Mouse (Mus musculus): ENCODE results near the gene Tec.

The Tec gene

DNA sequence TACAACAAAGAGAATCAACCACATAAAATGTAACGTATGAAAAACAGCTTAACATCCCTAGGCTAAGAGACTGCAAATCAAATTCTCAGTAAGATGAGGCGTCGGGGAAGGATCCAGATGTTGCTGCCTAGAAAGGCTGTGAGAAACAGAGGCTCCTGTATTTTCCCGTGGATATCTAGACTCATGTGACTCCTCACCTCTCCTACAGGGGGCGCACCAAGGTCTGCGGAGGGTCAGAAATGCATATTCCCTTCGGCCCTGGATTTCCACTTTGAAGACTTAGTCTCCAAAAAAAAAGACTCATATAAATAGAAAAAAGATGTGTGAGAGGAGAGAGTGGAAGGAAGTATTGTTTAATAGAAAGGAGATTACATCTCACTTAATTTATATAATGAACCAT is 147.7 kb downstream of the Tec start:
- no peak for DNase-seq

DNA sequence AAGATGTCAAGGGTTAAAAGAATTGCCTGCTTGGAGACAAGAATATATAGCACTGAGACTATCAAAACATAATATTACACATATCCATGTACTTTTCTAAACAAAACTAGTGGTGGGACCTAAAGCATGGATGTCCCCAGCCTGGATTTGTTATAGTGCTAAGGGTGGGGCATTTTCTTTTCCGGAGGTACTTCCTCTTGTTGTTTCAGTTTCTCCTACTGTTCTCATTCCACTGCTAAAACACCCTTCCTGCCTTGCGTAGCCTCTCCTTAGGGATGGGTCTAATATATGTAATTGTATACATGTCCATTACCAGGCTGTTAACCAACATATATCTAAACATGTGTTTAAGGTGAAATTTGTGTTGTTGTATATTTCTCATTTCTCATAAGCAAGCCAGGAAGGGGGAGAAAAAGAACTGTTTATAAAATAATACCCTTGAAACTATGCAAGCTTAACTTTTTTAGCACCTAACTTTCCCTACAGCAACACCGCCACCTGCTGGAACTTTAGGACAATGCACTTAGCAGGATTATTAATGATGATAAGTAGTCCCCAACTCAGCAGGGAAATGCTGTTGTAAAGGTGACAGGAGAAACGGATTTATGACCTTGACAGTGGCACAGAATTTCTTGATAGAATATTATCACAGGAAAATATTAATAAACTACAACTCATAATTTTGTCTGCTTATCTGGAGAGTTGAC is 157.6 kb downstream of the Tec start:
- DNase-seq, result peak in 1 of 2 experiments; percentile 56

DNA sequence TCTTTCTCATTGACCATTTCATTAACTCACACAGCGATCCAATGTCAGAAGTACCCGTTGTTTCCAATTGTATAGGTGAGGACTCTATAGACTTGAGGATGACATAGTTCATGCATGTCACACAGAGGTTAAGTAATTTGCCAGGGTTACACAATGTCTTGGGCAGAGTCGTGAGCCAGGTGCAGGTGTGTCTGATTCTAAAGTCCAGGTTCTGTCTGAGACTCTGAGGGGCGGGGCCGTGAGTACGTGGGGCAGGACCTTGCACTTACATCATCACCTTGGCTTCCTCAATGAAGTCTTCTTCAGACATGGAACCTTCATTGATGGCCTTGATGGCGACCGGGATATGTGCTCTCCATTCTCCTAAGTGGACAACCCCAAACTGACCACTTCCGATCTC is 158.3 kb downstream of the Tec start:
- no peak for DNase-seq

DNA sequence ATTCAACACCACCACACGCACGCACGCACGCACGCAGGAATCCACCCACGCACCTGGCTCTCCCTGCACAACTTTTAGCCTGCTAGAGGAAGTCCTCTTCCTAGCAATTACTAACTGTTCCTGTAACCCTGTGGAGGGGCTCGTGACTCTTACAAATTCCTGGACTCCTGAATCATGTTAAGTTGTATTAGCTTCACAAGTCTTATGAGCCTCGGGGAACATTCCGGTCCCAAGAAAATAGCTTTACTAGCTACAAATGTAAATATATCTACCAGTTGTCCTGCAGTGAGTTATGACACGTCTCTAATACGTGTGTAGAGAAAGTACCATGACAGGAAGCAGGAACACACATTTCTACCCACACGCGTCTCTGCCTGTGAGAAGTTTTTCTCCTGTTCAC is 158.8 kb downstream of the Tec start:
- DNase-seq, result no peak

DNA sequence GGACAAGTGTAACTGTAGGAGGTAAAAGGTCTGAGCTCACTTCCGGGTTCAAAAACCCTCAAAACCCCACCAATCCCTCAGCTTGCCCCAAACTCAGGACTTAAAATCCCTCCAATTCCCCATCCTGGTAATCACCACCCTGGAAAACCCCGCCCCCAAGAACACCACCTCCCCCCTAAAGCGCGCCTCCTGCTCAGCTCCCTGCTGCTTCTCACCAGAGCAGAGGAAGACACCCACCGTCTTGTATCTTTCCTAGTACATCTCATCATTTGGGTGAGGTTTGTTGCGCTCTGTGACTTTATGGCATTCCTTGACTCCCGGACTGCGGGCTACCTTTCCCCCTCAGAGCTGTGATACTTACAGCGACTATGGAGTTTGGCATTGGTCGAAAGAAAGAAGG is 161.6 kb downstream of the Tec start:
- DNase-seq, result no peak

DNA sequence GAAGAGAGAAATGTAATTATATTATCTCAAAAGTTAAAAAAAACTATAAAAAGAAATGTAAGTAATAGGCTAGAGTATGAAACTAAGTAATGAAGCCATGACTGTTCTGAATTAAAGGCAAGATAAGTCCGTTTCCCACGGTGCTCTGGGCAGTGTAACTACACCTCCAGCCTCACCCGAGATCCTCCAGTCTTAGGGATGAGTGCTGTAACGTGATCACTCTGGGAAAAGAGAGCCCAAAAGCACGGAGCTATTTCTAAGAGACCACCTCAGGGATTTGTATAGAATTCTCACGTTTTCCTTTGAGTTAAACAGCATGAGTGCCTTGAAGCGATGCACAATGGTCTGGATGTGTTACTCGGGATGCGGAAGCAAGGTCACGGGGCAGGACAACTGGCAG is 162.2 kb downstream of the Tec start:
- DNase-seq, result no peak

Measured in spleen, adult 18-20 months (tissue).